Mouse (Mus musculus) layer of hippocampus, adult 18-20 months (tissue): ENCODE data around the gene 0610030E20Rik. TPM values are rescaled to one million over a fixed set of nuclear protein-coding genes. Genes with fewer than 3 reads are reported as not detected.

Source experiments
- DNase-seq, 2 experiments: peaks; one replicate each; pipeline ENCODE4 v3.0.0; 2022; ENCODE audit warnings: low spot score in 2 of 2
- total RNA-seq, 2 experiments: library from RNA; stranded (reverse); gene quantifications; 2 replicates each; pipeline ENCODE4 v1.2.3; 2021

The 0610030E20Rik gene
- total RNA-seq, 2 experiments from 2014 or later = 17.0 to 17.9 TPM

GRCm38 (mm10) chr6:72389941-72390771 lies 43.0 kb downstream of the 0610030E20Rik start, which contains the start of gene Vamp8:
TSS of gene Vamp8 (minus strand) at chr6:72390703.
- peak; percentile 32 to 49 for DNase-seq

DNA sequence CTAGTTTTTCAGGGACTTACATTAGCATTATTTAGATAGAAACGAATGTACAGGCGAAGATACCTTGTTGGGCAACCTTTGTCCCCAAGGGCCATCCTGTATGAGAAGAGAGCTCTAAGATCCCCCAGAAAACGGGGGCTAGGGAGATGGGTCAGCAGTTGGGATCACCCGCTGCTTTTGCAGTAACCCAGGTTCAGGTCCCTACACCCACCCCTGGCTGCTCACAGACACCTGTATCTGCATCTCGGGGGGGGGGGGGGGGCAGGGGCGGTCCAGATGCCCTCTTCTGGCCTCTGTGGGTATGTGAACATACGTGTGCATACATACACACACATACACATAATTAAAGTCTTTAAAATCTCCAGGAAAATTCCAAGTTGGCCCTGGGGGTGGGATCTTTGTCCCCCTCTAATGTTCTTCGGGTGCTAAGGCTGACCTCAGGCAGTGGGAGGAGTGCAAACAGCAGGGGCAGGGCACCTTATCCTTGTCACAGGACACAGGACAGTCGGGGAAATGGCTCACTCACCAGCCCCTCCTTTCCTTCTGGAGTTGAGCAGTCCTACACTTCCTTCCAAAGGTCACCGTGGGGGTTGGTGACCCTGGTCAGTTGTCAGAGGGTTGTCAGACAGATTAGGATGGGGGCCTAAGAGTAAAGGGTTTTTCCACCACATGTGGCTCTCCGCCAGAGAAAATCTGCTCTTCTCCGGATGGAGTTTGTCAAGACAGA lies 43.8 kb downstream of the 0610030E20Rik start:
- DNase-seq = no peak

DNA sequence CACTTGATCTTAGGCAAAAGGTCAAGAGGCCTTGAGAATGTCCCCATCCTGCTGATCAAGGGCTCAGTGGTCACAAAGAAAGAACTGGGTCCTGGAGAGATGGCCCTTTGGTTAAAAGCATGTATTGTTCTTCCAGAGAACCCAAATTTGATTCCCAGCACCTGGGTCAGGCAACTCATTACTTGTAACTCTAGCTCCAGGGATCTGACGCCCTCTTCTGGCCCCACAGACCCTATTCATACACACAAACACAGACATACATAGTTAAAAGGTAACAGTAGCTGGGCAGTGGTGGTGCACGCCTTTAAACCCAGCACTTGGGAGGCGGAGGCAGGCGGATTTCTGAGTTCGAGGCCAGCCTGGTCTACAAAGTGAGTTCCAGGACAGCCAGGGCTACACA lies 45.2 kb downstream of the 0610030E20Rik start:
- DNase-seq = no peak

DNA sequence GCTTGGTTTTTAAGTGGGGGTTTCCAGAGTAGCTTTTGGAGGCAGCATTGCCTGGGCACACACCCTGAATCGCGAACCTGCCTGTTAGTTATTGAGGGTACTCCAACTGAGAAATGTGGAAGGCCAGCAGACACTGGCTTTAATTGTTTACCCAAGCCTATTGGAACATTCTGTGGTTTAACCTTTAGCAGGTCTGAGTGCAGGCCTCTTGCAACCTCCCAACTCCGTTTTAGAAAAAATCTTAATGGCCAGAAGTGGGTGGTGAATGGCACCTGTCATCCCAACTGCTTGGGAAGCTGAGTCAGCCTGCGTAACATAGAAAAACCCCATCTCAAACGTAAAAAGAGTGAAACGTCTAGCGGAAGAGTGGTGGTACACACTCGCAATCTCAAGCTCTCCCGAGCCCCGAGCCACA lies 49.7 kb downstream of the 0610030E20Rik start:
- DNase-seq = no peak

DNA sequence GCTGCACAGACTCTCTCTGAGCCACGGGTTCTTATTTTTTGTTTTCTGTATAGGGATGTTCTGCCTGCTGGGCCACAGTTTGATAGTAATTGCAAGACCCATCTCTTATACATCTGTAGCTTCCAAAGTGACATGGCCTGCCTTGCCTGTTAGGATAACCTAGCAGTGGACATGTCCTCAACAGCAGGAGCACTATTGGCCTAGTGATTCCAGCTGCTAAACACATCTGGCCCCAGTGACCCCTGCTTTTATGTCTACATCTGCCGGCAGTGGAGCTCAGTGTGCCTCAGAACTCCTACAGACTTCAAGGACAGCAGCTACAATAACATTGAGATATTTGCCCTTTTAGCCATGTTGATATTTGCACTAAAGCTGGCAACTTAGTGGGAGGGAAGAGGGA lies 52.9 kb downstream of the 0610030E20Rik start:
- no peak for DNase-seq

DNA sequence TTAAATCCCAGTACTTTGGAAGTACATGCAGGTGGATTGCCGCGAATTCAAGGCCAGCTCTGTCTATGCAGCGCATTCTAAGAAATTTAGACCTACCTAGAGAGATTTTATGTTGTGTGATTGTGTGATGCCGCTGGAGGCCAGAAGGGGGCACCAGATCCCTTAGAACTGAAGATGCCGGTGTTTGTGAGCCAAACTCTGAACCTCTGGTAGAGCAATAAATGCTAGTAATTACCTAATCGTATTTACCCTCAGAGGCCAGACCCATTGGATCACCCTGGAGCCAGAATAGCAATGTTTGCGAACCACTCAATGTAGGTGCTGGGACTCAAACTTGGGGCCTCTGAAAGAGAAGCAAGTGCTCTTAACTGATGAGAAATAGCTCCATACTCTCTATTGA lies 54.8 kb downstream of the 0610030E20Rik start:
- DNase-seq = peak; percentile 26 to 85

Other genes starting within 250 kb of the 0610030E20Rik start
- 100 to 1,000 TPM; 105 to 108 TPM for gene St3gal5, start 249.7 kb upstream of the 0610030E20Rik start, total RNA-seq
- 1 to 10 TPM; 3.2 to 3.4 TPM for gene Atoh8, start 111.7 kb upstream of the 0610030E20Rik start, total RNA-seq
- not detected for gene Sftpb, start 42.7 kb upstream of the 0610030E20Rik start, total RNA-seq
- gene Usp39, start 2.1 kb upstream of the 0610030E20Rik start, total RNA-seq = 10 to 100 TPM; 31.1 to 33.1 TPM
- gene Tmem150a, start 8.1 kb downstream of the 0610030E20Rik start, total RNA-seq = 1 to 10 TPM; 8.4 to 9.2 TPM
- gene Rnf181, start 19.6 kb downstream of the 0610030E20Rik start, total RNA-seq = 10 to 100 TPM; 87.5 to 89.4 TPM
- 1 to 10 TPM; 5.8 to 8.1 TPM for gene Vamp5, start 33.2 kb downstream of the 0610030E20Rik start, total RNA-seq
- gene Vamp8, start 43.4 kb downstream of the 0610030E20Rik start, total RNA-seq = 10 to 100 TPM; 17.7 to 18.9 TPM
- gene Ggcx, start 67.0 kb downstream of the 0610030E20Rik start, total RNA-seq = 10 to 100 TPM; 21.7 to 23.3 TPM
- gene Mat2a, start 92.2 kb downstream of the 0610030E20Rik start, total RNA-seq = 100 to 1,000 TPM; 193 to 211 TPM
- gene Sh2d6, start 174.4 kb downstream of the 0610030E20Rik start, total RNA-seq = under 1 TPM; 0.67 to 0.76 TPM
- 1 to 10 TPM; 3.9 to 5.0 TPM for gene Capg, start 197.1 kb downstream of the 0610030E20Rik start, total RNA-seq